Mouse (Mus musculus) lung, adult 2 months (tissue): Measurements from ENCODE around the gene Cyp4x1. TPM values are rescaled to one million over a fixed set of nuclear protein-coding genes. Genes with fewer than 3 reads are reported as not detected.
"Not testable (repeated sequence)": the region's sequence is repeated elsewhere in the genome, so short reads cannot be mapped to it uniquely, and the experiment has no call there.

Source experiments
- DNase-seq: peaks from one replicate; pipeline ENCODE4 v3.0.0; 2022
- H3K4me1 ChIP-seq: fragments of 200-500 bp; 2 replicates; pipeline ENCODE4 v1.6.1; 2011; ENCODE audit warnings: low read length; ENCODE audit not compliant: control insufficient read depth, insufficient read depth
- H3K4me3 ChIP-seq: fragments of 200-500 bp; replicated peaks from 2 replicates; pipeline ENCODE3; 2011; ENCODE audit warnings: low read depth, mild to moderate bottlenecking, control low read depth, low read length; ENCODE audit errors: extremely low read depth
- CTCF ChIP-seq: fragments of 200-500 bp; IDR thresholded peaks from 2 replicates; pipeline ENCODE4 v1.5.1; 2011; ENCODE audit warnings: mild to moderate bottlenecking, low read length, control low read depth; ENCODE audit not compliant: insufficient read depth
- POLR2A ChIP-seq: fragments of 200-500 bp; IDR thresholded peaks from 2 replicates; pipeline ENCODE4 v1.6.1; 2011; ENCODE audit warnings: low read depth, mild to moderate bottlenecking, control low read depth, low read length, borderline replicate concordance; ENCODE audit errors: extremely low read depth
- WGBS: fragments of 180-500 bp; shearing (Covaris S2); methylation state at CpG from one replicate; pipeline ENCODE4 v1.1.7; 2018; 5-methylcytosine and 5-hydroxymethylcytosine counted together
- polyA plus RNA-seq: library from polyadenylated mRNA; depleted of rRNA; stranded (reverse); fragments of >200 nt; gene quantifications from 2 replicates; pipeline ENCODE4 v1.2.3, GENCODE M21; 2012; rRNA removed

The Cyp4x1 gene
- polyA plus RNA-seq = not detected in 2 replicates

DNA sequence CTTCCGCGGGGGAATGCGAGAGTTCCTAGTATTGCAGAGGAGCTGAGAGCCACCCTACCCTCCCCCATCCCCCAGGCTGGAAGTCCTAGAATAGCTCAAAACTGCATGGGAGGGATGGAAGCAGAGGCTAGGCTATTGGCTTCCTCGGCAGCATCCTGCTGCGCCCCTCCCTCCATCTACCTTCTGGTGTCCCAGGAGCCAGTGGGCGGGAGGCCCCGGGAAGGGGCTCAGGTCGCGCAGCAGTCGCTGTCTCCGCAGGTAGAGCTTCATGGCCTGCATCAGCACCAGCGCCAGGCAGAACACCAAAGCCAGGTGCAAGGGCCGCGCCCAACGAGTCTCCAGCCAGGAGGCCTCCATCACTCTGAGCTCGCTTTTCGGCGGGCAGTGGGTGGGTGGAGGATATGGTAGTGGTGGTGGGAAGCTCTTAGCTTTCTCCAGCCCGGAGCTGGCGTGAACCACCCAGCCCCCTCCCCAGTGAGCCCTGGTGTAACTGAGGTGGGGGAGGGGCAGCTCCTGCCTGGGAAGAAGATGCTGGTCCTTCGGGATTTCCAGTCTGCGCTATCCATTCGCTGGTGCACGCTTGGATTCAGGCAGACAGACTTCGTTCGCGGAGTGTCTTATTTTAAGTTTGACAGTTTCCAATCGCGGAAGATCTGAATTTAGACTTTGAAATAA, at the start of gene Cyp4x1:
Gene Cyp4x1 (minus strand): TSS at position 661 of the 675 bp plus-strand sequence.
- no peak for DNase-seq
- TF ChIP-seq CTCF = no peak
- TF ChIP-seq POLR2A = no peak
- H3K4me1 ChIP-seq = no peaks in the 10 kb centered on the region
- no peak within 1 kb of the TSS for H3K4me3 ChIP-seq
- WGBS = 4% methylated on average over 29 of the region's 29 CpGs

DNA sequence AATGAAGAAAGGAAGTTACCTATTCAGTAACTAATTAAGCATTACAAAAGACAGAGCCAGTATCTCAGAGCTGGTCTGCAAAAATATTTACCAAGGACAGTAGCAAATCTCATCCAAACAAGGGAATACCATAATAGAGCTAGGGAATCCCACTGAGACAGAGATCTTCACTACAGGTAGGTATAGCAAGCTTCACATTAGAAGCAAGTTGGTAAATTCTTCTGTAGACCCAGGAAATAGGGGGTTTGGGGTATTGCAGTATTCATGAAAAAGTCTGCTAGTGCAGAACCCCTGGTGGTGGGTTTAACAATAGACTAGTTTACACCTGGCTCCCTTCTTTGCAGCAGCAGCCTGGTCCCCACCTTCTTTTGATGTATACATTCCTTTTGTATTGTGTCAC, 42.1 kb upstream of the Cyp4x1 start:
- H3K4me1 ChIP-seq, H3K4me3 ChIP-seq, DNase-seq: not testable (repeated sequence)

DNA sequence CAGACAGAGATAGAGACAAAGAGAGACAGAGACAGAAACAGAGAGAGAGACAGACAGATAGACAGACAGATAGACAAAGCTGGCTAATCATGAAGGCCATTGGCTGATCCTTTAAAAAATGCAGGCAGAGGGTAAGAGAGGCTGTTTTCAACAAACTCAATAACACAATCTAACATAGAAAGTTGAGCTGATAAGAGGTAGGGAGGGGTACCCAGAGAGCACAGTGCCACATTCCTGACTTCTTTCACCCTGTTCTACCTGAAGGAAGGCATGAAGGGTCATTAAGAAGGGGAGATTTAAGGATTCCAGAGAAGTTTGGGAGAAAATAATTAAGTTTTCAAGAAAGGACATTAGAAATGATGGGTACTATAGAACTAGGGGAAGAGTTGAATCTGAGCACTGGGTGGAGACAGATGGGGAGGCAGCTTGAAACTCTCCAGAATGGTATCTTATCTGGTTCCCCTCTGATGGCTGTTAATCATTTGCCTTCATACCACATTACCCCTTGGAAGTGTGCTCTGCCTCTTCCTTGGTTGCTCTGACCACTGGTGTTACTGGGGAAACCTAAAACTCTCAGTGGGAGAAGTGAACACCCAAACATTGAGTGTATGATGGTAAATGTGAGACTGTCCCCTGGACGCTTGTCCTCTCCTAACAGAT, 40.7 kb upstream of the Cyp4x1 start:
- TF ChIP-seq POLR2A = no peak
- TF ChIP-seq CTCF = no peak
- 46% methylated on average over 1 of the region's 1 CpGs for WGBS

DNA sequence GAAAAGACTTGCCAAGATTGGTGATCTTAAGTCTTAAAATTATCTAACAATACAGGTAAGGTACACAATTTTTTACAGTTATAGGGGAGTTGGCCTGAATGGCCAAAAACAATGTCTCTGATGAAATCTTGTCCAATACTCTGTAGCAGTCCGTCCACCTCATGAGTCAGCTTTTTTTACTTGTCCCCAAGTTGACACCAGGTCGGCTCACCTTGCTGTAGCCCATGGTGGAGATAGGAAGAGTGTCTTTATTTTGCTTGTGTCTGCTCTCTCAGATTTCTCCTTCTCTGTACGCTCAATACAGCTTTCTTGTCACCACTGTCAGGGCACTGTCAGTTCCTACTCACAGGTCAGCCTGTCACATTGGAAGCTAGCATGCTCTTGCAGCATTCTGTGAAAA, 24.9 kb upstream of the Cyp4x1 start:
- WGBS = 70% methylated on average over 3 of the region's 3 CpGs
- H3K4me1 ChIP-seq = not testable (repeated sequence)

More for the DNA sequence above, 40.7 kb upstream of the Cyp4x1 start:
- Histone ChIP-seq H3K4me1 (no peaks in the 10 kb centered on the region), H3K4me3 (no peak overlapping the region)
- no peak for DNase-seq

DNA sequence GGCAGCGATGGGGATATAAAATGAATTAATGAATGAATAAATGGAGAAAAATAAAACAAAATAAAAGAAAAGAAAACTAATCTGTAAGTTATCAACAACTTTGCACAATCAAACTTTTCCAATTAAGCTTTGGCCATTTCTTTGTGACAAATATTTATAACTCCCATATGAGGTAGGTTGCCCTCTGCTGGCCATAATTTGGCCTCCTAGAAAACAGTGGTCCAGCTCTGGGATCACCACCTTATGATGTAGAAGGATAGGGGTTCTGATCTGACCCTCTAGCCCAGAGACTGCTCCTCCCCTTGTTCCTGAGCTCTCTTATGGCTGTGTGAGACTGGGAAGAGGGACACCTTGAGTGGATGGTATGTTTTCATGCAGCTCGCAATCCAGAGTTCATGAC, 20.6 kb upstream of the Cyp4x1 start:
- TF ChIP-seq CTCF (no peak), POLR2A (no peak)
- no peak for DNase-seq
- Histone ChIP-seq H3K4me1 (no peaks in the 10 kb centered on the region), H3K4me3 (no peak overlapping the region)
- 92% methylated on average over 2 of the region's 2 CpGs for WGBS

More for the DNA sequence above, 24.9 kb upstream of the Cyp4x1 start:
- not testable (repeated sequence) for DNase-seq, H3K4me3 ChIP-seq

DNA sequence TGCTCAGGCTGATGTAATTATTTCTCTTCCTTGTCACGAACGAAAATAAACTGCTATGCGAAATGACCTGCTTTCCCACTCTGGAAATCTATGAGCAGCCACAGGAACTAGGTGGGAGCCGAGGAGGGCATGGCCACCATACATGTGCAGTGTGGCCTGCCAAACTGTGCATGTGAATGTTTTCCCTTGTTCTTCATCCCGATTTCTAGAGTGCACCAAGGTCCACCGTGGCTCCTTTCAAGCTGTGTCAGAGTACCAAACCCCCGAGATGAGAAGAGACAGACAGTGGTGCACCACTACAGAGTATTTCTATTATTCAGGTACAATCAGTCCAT, 182 bp upstream of the Cyp4x1 start:
- no peak for DNase-seq
- no peaks in the 10 kb centered on the region for H3K4me1 ChIP-seq
- H3K4me3 ChIP-seq = no peak overlapping the region
- 26% methylated on average over 7 of the region's 7 CpGs for WGBS
- TF ChIP-seq CTCF = no peak
- no peak for TF ChIP-seq POLR2A

DNA sequence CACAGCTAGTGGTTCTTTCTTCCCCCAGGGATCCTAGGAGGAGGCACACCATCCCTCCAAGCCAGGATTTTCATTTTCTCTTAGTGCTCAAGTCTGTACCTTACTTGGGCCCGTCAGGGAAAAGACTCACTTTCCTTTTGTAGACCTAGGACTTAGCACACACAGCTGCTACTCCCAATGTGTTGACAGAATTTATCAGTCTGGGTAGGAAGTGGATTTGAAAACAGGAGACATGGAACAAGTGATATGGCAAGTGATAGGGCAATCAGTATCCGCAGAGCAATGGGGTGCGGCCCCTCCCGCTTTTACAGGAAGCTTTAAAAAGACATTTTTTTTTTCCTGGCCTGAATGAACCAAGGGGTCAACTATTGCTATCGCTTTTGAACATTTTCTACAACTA, 996 bp downstream of the Cyp4x1 start:
- WGBS = 4% methylated on average over 5 of the region's 5 CpGs
- no peaks in the 10 kb centered on the region for H3K4me1 ChIP-seq
- no peak overlapping the region for H3K4me3 ChIP-seq
- TF ChIP-seq POLR2A (no peak), CTCF (no peak)
- DNase-seq = no peak

DNA sequence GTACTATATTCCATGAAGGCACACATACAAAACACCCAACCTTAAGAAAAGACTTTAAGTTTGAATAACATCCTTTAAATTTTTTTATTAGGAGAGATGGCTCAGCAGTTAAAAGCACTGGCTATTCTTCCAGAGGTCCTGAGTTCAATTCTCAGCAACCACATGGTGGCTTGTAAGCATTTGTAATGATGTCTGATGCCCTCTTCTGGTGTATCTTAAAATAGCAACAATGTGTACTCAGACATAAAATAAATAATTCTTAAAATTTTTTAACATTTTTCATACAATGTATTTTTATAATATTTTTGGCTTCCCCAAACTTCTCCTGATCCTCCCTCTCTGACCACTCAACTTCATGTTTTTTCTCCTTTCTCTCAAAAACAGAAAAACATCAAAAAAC, 9.4 kb downstream of the Cyp4x1 start:
- no peak overlapping the region for H3K4me3 ChIP-seq
- H3K4me1 ChIP-seq = no peaks in the 10 kb centered on the region
- TF ChIP-seq POLR2A = no peak
- TF ChIP-seq CTCF = no peak
- DNase-seq = no peak

DNA sequence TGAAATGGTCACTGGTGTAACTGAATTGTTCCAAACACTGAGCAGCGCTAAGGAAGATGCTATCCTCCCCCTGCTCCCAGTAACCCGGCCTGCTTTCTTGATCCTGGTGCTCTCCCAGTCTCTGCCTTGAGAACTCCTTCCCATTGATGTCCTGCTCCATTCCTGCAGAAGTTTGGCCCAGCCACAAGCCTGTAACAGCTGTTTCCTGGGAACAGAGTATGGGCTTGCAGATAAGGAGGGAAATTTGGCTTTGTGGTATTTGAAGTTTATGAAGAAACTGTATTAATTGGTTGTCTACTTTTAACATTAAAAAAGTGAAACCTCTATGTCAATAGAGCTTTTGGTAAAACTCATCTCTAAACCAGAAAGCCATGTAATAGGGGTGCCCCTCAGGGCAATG, 10.6 kb downstream of the Cyp4x1 start:
- Histone ChIP-seq H3K4me1 (no peaks in the 10 kb centered on the region), H3K4me3 (no peak overlapping the region)
- no peak for TF ChIP-seq CTCF
- TF ChIP-seq POLR2A = no peak
- no peak for DNase-seq
- WGBS = 50% methylated on average over 2 of the region's 2 CpGs

DNA sequence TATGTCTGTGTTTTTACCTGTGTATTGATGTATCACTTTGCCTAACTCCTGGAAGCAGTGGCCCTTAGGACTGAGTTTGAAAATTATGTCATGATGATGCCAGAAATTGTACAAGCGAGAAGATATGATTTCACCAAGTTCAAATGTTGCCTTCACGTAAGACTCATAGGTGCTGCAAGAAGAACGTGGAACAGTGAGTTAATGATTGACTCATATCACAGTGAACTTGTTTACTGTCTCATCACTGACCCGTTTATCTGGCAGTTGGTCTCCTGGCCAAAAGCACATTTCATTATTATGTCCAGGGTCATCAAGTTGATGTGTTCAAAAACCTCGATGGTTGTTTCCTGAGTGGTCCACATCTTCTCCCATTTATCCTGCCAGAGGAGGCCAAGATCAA, 12.5 kb downstream of the Cyp4x1 start:
- 66% methylated on average over 5 of the region's 5 CpGs for WGBS
- no peaks in the 10 kb centered on the region for H3K4me1 ChIP-seq
- H3K4me3 ChIP-seq = no peak overlapping the region
- no peak for DNase-seq
- no peak for TF ChIP-seq POLR2A
